Mouse (Mus musculus) heart, postnatal 0 days (tissue): ENCODE results near the gene Slc2a9. TPM values are rescaled to one million over a fixed set of nuclear protein-coding genes. Genes with fewer than 3 reads are reported as not detected.

Experiments used
- ATAC-seq: fragments of 200-750 bp; cut with Nextera tagmentation; 2 replicates; pipeline ENCODE4 v1.8.0; 2017; ENCODE audit warnings: low read depth, moderate number of reproducible peaks, moderate library complexity; ENCODE audit not compliant: insufficient read depth
- DNase-seq: peaks from one replicate; pipeline ENCODE4 v3.0.0-alpha.2; 2016; ENCODE audit warnings: low spot score
- H3K27ac ChIP-seq: fragments of 300-500 bp; sonication (generic); 2 replicates; pipeline ENCODE4 v1.5.1; 2014; ENCODE audit warnings: low read depth, mild to moderate bottlenecking
- H3K27me3 ChIP-seq: fragments of 300-500 bp; sonication (generic); 2 replicates; pipeline ENCODE4 v1.6.1; 2014; ENCODE audit warnings: low read length, mixed read lengths; ENCODE audit not compliant: control insufficient read depth, insufficient read depth
- H3K36me3 ChIP-seq: fragments of 300-500 bp; sonication (generic); replicated peaks from 2 replicates; pipeline ENCODE4 v1.6.1; 2014; ENCODE audit warnings: low read length, mixed read lengths; ENCODE audit not compliant: control insufficient read depth, insufficient read depth
- H3K4me1 ChIP-seq: fragments of 300-500 bp; sonication (generic); 2 replicates; pipeline ENCODE4 v1.6.1; 2014; ENCODE audit warnings: antibody characterized with exemption; ENCODE audit not compliant: control insufficient read depth, insufficient read depth
- H3K4me2 ChIP-seq: fragments of 300-500 bp; sonication (generic); 2 replicates; pipeline ENCODE4 v1.6.1; 2014; ENCODE audit warnings: low read depth, mild to moderate bottlenecking, low read length, moderate library complexity
- H3K4me3 ChIP-seq: fragments of 300-500 bp; sonication (generic); 2 replicates; pipeline ENCODE4 v1.5.1; 2014; ENCODE audit warnings: low read depth, low read length
- H3K9ac ChIP-seq: fragments of 300-500 bp; sonication (generic); replicated peaks from 2 replicates; pipeline ENCODE4 v1.6.1; 2014; ENCODE audit warnings: low read depth, low read length, mixed read lengths
- H3K9me3 ChIP-seq: fragments of 300-500 bp; sonication (generic); replicated peaks from 2 replicates; pipeline ENCODE4 v1.6.1; 2016; ENCODE audit warnings: low read length; ENCODE audit not compliant: control insufficient read depth
- CTCF ChIP-seq: IDR thresholded peaks from 2 replicates; pipeline ENCODE4 v1.5.1; 2016; ENCODE audit warnings: antibody characterized with exemption, control low read depth, low read depth
- EP300 ChIP-seq: IDR thresholded peaks from 2 replicates; pipeline ENCODE4 v1.6.1; 2016; ENCODE audit warnings: antibody characterized with exemption, low read depth
- WGBS: fragments of 180-500 bp; shearing (Covaris S2); extraction: QIAGEN DNeasy Blood & Tissue Kit; methylation state at CpG from one replicate; pipeline ENCODE4 v1.1.7; 2014; 5-methylcytosine and 5-hydroxymethylcytosine counted together
- polyA plus RNA-seq: library from polyadenylated mRNA; unstranded; fragments of >200 nt; fragmentation: Nextera tagmentation; extraction: Ambion mirVana; gene quantifications from 2 replicates; pipeline ENCODE4 v1.2.1, GENCODE M21; 2015
- total RNA-seq: library from RNA; depleted of rRNA; stranded (reverse); fragments of >200 nt; gene quantifications from 2 replicates; pipeline ENCODE4 v1.2.3, GENCODE M21; 2014; ENCODE audit warnings: low replicate concordance

Slc2a9 gene
- total and polyA plus RNA-seq, 2 experiments from 2014 or later = 0.23 to 0.61 TPM

DNA sequence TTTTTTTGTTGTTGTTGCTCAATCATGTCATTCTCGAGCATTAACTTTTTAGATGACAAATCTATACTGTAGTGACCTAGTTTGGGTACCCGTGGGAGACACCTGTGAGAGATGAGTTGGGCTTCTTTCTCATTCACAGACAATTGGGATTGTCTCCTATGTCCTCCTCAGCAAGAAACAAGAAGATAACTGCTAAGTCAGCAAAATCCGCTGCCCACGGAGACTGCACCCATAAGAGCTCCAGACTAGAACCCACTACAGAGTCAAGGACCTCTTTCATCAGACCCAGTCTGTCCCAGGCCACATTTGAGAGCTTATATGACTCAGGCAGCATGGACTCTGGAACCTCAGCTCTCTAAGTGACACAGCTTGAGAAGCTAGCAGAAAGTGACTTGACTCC, 13.2 kb downstream of the Slc2a9 start:
- DNase-seq (no peak), ATAC-seq (no peak)
- no peaks in the 10 kb centered on the region for H3K4me1 ChIP-seq
- 0 out of 2 replicates have a peak, but pooled peaks cover 3% of the 10 kb centered on the region for H3K9me3 ChIP-seq
- no peak overlapping the region for H3K4me2 ChIP-seq
- WGBS = 86% methylated on average over 4 of the region's 4 CpGs
- no peak overlapping the region for H3K9ac ChIP-seq
- no peaks in the 10 kb centered on the region for H3K36me3 ChIP-seq
- no peaks in the 10 kb centered on the region for H3K27me3 ChIP-seq
- no peak for TF ChIP-seq EP300
- no peak for TF ChIP-seq CTCF
- H3K4me3 ChIP-seq = no peak overlapping the region
- H3K27ac ChIP-seq = no peak overlapping the region

DNA sequence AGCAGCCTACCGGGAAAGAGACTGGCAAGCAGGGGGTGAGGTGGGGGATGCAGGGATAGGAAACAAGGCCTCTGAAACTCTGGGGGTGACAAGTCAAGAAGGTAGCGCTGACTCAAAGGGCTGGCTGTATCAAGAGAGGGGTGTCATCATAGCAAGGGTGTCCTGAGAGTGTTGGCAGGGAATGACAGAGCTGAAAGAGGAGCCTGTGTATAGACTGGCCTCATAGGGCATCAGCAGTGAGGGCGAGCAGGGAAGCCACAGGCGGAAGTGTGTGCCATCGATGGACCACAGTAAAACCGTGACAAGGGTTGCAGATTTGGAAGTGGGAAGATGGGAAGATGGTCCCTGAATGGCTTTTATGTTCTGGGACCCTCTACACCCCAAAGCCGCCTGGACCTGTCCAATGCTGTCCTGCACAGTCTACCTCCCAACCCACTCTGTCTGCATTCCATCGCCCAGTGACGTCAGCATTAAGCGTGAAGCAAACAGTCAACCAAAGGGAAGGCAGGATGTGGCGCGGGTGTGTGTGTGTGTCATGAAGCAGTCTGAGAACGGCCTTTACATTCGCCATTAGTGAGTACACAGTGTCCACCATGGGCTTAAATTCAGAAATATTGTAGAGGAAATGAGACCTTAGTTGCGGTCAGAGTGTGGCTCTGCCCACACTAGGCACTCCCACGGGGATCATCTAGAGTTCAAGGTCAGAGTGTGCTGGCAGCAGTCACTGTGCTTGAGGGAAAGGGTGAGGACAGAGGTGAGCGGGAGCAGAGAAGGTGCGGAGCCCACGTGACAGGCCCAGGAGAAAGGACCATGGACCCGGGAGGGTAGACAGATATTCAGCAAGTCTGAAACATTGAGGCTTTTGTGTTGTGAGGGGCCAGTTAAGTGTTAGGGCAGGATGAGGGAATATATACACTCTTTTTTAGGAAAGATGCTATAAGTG, 14.0 kb downstream of the Slc2a9 start:
- no peak overlapping the region for H3K4me2 ChIP-seq
- no peaks in the 10 kb centered on the region for H3K4me1 ChIP-seq
- ATAC-seq (peak; percentile 47; the same call in 1 of the 2 replicates), DNase-seq (no peak)
- H3K27ac ChIP-seq = no peak overlapping the region
- H3K36me3 ChIP-seq = no peaks in the 10 kb centered on the region
- H3K9me3 ChIP-seq = 0 out of 2 replicates have a peak, but pooled peaks cover 1% of the 10 kb centered on the region
- no peak overlapping the region for H3K9ac ChIP-seq
- no peak overlapping the region for H3K4me3 ChIP-seq
- H3K27me3 ChIP-seq = no peaks in the 10 kb centered on the region
- WGBS = 43% methylated on average over 20 of the region's 20 CpGs
- TF ChIP-seq CTCF (no peak), EP300 (no peak)

DNA sequence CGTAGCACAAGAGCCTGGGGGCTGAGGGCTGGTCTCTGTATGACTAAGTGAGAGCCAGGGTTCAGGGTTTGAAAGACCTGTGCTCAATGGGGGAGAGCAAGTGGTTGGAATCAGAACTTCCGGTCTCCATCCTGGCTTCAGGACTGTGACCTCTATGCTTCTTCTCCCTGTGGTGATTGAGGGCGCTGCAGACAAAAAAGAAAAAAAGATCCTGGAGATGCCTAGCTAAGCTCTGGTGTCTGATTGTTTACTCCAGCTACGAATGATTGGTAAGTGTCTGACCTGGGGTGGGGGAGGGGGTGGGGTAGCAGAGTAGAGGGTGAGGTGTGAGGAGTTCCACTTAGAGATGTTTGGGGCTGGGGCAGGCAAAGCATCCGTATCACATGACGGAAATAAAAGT, 14.9 kb downstream of the Slc2a9 start:
- no peak overlapping the region for H3K4me2 ChIP-seq
- no peaks in the 10 kb centered on the region for H3K27me3 ChIP-seq
- H3K36me3 ChIP-seq = no peaks in the 10 kb centered on the region
- H3K9ac ChIP-seq = no peak overlapping the region
- TF ChIP-seq EP300 = no peak
- TF ChIP-seq CTCF = no peak
- H3K27ac ChIP-seq = no peak overlapping the region
- ATAC-seq = no peak
- no peaks in the 10 kb centered on the region for H3K9me3 ChIP-seq
- H3K4me3 ChIP-seq = no peak overlapping the region
- WGBS = 40% methylated on average over 6 of the region's 6 CpGs
- H3K4me1 ChIP-seq = no peaks in the 10 kb centered on the region
- no peak for DNase-seq

DNA sequence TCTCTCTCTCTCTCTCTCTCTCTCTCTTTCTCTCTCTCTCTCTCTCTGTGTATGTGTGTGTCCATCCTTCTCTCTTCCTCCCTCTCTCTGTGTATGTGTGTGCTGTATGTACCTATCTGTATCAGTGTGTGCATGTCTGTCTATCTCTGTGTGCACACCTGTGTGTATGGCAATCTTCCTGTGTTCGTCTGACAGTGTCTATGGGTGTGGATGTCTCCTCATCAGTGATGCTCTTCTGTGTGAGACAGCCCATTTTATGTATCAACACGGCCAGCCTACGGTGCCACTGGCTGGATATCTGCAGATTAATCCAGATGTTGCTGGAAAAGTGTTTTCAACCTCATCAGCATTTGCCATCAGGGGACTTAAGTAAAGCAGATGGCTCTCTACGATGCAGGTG, 15.7 kb downstream of the Slc2a9 start:
- no peak for ATAC-seq
- WGBS = 74% methylated on average over 4 of the region's 4 CpGs
- H3K4me2 ChIP-seq = no peak overlapping the region

DNA sequence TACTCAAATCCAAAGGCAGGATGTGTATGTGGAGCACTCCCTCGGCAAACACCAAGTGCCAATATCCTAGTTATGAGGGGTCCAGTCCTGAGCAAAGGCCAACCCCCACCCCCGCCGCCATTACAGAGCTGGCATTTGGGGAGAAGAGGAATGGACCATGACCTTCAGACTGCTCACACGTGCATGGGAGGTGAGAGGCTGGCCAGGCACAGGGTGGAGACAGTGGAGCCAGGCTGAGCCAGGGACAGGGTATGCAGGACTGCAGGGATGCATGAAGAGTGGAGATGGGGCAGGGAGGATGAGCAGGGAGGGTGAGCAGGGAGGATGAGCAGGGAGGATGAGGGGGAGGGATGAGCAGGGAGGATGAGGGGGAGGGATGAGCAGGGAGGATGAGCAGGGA, 17.0 kb downstream of the Slc2a9 start:
- TF ChIP-seq CTCF (no peak), EP300 (no peak)
- Histone ChIP-seq H3K36me3 (no peaks in the 10 kb centered on the region), H3K9ac (no peak overlapping the region), H3K27ac (no peak overlapping the region), H3K4me2 (no peak overlapping the region), H3K4me1 (peaks cover 2% of the 10 kb centered on the region; the same call in 1 of the 2 replicates), H3K9me3 (no peaks in the 10 kb centered on the region), H3K4me3 (no peak overlapping the region), H3K27me3 (no peaks in the 10 kb centered on the region)
- WGBS = 70% methylated on average over 4 of the region's 4 CpGs
- ATAC-seq = no peak
- no peak for DNase-seq

More for the DNA sequence above, 15.7 kb downstream of the Slc2a9 start:
- no peak overlapping the region for H3K27ac ChIP-seq
- no peak for TF ChIP-seq CTCF
- no peak for TF ChIP-seq EP300
- no peaks in the 10 kb centered on the region for H3K4me1 ChIP-seq
- no peaks in the 10 kb centered on the region for H3K9me3 ChIP-seq
- no peak overlapping the region for H3K9ac ChIP-seq
- no peaks in the 10 kb centered on the region for H3K36me3 ChIP-seq
- no peak for DNase-seq
- no peaks in the 10 kb centered on the region for H3K27me3 ChIP-seq
- no peak overlapping the region for H3K4me3 ChIP-seq
